ENCODE assay signal across 35 mouse cellular contexts in the genomic region with DNA sequence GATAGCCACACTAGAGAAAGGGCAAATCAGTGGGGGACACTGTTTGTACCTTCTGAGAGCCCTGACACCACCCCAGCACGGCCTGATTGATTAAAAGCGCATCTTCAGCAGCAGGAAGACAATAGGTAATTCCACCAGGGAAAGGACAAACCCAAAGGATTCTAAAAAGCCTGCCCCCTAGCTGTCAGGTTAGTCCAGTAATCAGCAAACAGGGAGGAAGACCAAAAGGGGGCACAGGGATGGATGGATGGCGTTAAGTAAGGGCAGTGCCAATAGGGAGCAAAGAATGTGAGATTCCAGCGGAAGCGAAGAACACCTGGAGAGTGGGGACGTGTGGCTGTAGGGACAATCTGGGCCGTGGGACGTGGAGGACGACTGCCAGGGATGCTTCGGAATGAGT. TPM values are rescaled to one million over a fixed set of nuclear protein-coding genes. Genes with fewer than 3 reads are reported as not detected.
DNase-seq lines count a peak whose midpoint lies in the region; ATAC-seq and TF ChIP-seq lines count a peak whose summit lies in the region.
"Had no signal": no experiment of that assay in that cellular context is flagged by ENCODE, and none has a peak within 500 bp of the region (broad histone marks: within the 10 kb centered on the region; RNA-seq: fewer than 3 reads in every experiment).

No protein-coding gene starts in this region.

- peak; percentile 30 for TF ChIP-seq CTCF in heart, adult 2 months (IDR thresholded peaks at IDR 0.05)
- 0 out of 2 replicates have a peak, but pooled peaks have one; percentile 9 for TF ChIP-seq CTCF in liver, adult 2 months (IDR thresholded peaks at IDR 0.05; ENCODE audit: low read depth, low read length)
- peak; percentile 6; the same call in 1 of the 2 replicates for TF ChIP-seq CTCF in brain, embryonic 14.5 days (IDR thresholded peaks at IDR 0.05; ENCODE audit: borderline replicate concordance, extremely low read depth, insufficient read depth, insufficient read length)

- no peak for ATAC-seq in heart, embryonic 12.5 days (ENCODE audit: insufficient number of reproducible peaks, low FRiP score)
- ATAC-seq in liver, embryonic 12.5 days: no peak
- ATAC-seq in forebrain, embryonic 14.5 days: no peak
- ATAC-seq: CD4-positive, CD25-positive, alpha-beta regulatory T cell, adult 4 months; hindbrain, postnatal 0 days; Patski had no signal

- intact Hi-C loops in heart, adult 2 months (cut with DNase I): no loop called here

- TF ChIP-seq EP300 in heart, adult 2 months (IDR thresholded peaks at IDR 0.05; ENCODE audit: insufficient read depth, low read depth, low read length): no peak

- H3K9ac ChIP-seq in heart, adult 2 months (ENCODE audit: low read depth, low read length): no peak overlapping the region
- H3K9ac ChIP-seq in heart, embryonic 12.5 days: no peak overlapping the region
- H3K9ac ChIP-seq in liver, adult 2 months (ENCODE audit: low read depth, low read length): no peak overlapping the region
- no peak overlapping the region for H3K9ac ChIP-seq in liver, embryonic 12.5 days
- no peak overlapping the region for H3K9ac ChIP-seq in forebrain, embryonic 14.5 days (ENCODE audit: low read length)
- H3K9ac ChIP-seq: embryonic facial prominence, embryonic 13.5 days; forebrain, embryonic 12.5 days; liver, embryonic 13.5 days had no signal

- H3K4me2 ChIP-seq in heart, embryonic 12.5 days: no peak overlapping the region
- H3K4me2 ChIP-seq in liver, embryonic 12.5 days: no peak overlapping the region
- H3K4me2 ChIP-seq in forebrain, embryonic 14.5 days (ENCODE audit: low read length): no peak overlapping the region
- H3K4me2 ChIP-seq: embryonic facial prominence, embryonic 13.5 days; forebrain, embryonic 12.5 days; heart, embryonic 11.5 days; liver, embryonic 13.5 days; midbrain, embryonic 11.5 days had no signal

- H3K27ac ChIP-seq in heart, adult 2 months: no peak overlapping the region
- no peak overlapping the region for H3K27ac ChIP-seq in heart, embryonic 12.5 days (ENCODE audit: poor library complexity, severe bottlenecking)
- H3K27ac ChIP-seq in liver, adult 2 months (replicated peaks; ENCODE audit: insufficient read depth, low read depth, low read length): no peak overlapping the region
- no peak overlapping the region for H3K27ac ChIP-seq in liver, embryonic 12.5 days
- no peak overlapping the region for H3K27ac ChIP-seq in forebrain, embryonic 14.5 days (ENCODE audit: low read depth, low read length)
- H3K27ac ChIP-seq: embryonic facial prominence, embryonic 13.5 days; forebrain, embryonic 12.5 days; gastrocnemius, adult 2 months; hindbrain, postnatal 0 days; liver, embryonic 13.5 days had no signal

- H3K4me3 ChIP-seq in heart, adult 2 months: no peak overlapping the region
- no peak overlapping the region for H3K4me3 ChIP-seq in heart, embryonic 12.5 days
- H3K4me3 ChIP-seq in liver, adult 2 months (ENCODE audit: insufficient read depth, low read depth, low read length): no peak overlapping the region
- H3K4me3 ChIP-seq in liver, embryonic 12.5 days: no peak overlapping the region
- H3K4me3 ChIP-seq in forebrain, embryonic 14.5 days (ENCODE audit: low read depth, low read length): no peak overlapping the region
- H3K4me3 ChIP-seq: embryonic facial prominence, embryonic 13.5 days; erythroblast, embryonic 14.5 days; forebrain, embryonic 12.5 days; gastrocnemius, adult 2 months; liver, embryonic 13.5 days had no signal

- no peak for DNase-seq in heart, adult 2 months
- no peak for DNase-seq in liver, adult 2 months (ENCODE audit: extremely low read depth, low read depth, low spot score)
- peak; percentile 14 for DNase-seq in A20 (ENCODE audit: low read depth, low spot score)
- DNase-seq in brain, embryonic 14.5 days (ENCODE audit: low read depth): no peak
- no peak for DNase-seq in forebrain, embryonic 14.5 days (ENCODE audit: low spot score)
- DNase-seq: adrenal gland, postnatal 10 days; cerebellum, adult 2 months; cerebellum, postnatal 36 days; embryo, embryonic 11 days; gastrocnemius, adult 2 months; heart, postnatal 14 days; kidney, adult 11 months; kidney, postnatal 10 days; left cerebral cortex, postnatal 4 days; liver, embryonic 13.5 days; thymus, adult 2 months; thymus, postnatal 4 days had no signal

- WGBS in heart, adult 2 months: 58% methylated on average over 10 of the region's 10 CpGs
- 52% methylated on average over 10 of the region's 10 CpGs for WGBS in heart, embryonic 12.5 days
- 73% methylated on average over 10 of the region's 10 CpGs for WGBS in liver, adult 2 months
- 46% methylated on average over 10 of the region's 10 CpGs for WGBS in liver, embryonic 12.5 days (ENCODE audit: insufficient replicate concordance)
- 66% methylated on average over 10 of the region's 10 CpGs for WGBS in forebrain, embryonic 14.5 days

- 0 out of 2 replicates have a peak, but pooled peaks cover 6% of the 10 kb centered on the region for H3K9me3 ChIP-seq in heart, embryonic 12.5 days (replicated peaks)
- H3K9me3 ChIP-seq in liver, embryonic 12.5 days (replicated peaks): no peaks in the 10 kb centered on the region
- no peaks in the 10 kb centered on the region for H3K9me3 ChIP-seq in forebrain, embryonic 14.5 days (replicated peaks; ENCODE audit: control insufficient read depth, low read length)
- H3K9me3 ChIP-seq: embryonic facial prominence, embryonic 13.5 days; G1E; liver, embryonic 13.5 days had no signal

- H3K79me2 ChIP-seq in heart, adult 2 months (replicated peaks; ENCODE audit: control insufficient read depth, insufficient read depth, low read length): no peaks in the 10 kb centered on the region
- H3K79me2 ChIP-seq in liver, adult 2 months (ENCODE audit: control insufficient read depth, insufficient read depth, low read length): no peaks in the 10 kb centered on the region

- H3K36me3 ChIP-seq in heart, adult 2 months (ENCODE audit: control insufficient read depth, insufficient read depth, low read length): no peaks in the 10 kb centered on the region
- no peaks in the 10 kb centered on the region for H3K36me3 ChIP-seq in heart, embryonic 12.5 days
- no peaks in the 10 kb centered on the region for H3K36me3 ChIP-seq in liver, adult 2 months (ENCODE audit: control insufficient read depth, insufficient read depth, low read length)
- no peaks in the 10 kb centered on the region for H3K36me3 ChIP-seq in liver, embryonic 12.5 days
- H3K36me3 ChIP-seq in forebrain, embryonic 14.5 days (ENCODE audit: control insufficient read depth, insufficient read depth, low read length): no peaks in the 10 kb centered on the region
- H3K36me3 ChIP-seq: embryonic facial prominence, embryonic 13.5 days; forebrain, embryonic 12.5 days; G1E; liver, embryonic 13.5 days had no signal

- TF ChIP-seq POLR2A in heart, adult 2 months (IDR thresholded peaks at IDR 0.05; ENCODE audit: insufficient read depth, low read depth, low read length): no peak
- no peak for TF ChIP-seq POLR2A in liver, adult 2 months (IDR thresholded peaks at IDR 0.05; ENCODE audit: extremely low read depth, insufficient read depth, low read length)
- no peak for TF ChIP-seq POLR2A in brain, embryonic 14.5 days (IDR thresholded peaks at IDR 0.05; ENCODE audit: borderline replicate concordance, extremely low read depth, insufficient read depth, insufficient read length, poor library complexity, severe bottlenecking)

- H3K4me1 ChIP-seq in heart, adult 2 months (ENCODE audit: control insufficient read depth, insufficient read depth, low read length): no peaks in the 10 kb centered on the region
- H3K4me1 ChIP-seq in heart, embryonic 12.5 days (replicated peaks): no peaks in the 10 kb centered on the region
- H3K4me1 ChIP-seq in liver, adult 2 months (ENCODE audit: control insufficient read depth, insufficient read depth, low read length): no peaks in the 10 kb centered on the region
- H3K4me1 ChIP-seq in liver, embryonic 12.5 days: no peaks in the 10 kb centered on the region
- no peaks in the 10 kb centered on the region for H3K4me1 ChIP-seq in forebrain, embryonic 14.5 days (ENCODE audit: control insufficient read depth, insufficient read depth, low read length)
- H3K4me1 ChIP-seq: embryonic facial prominence, embryonic 13.5 days; forebrain, embryonic 12.5 days; liver, embryonic 13.5 days had no signal

- peaks cover 1% of the 10 kb centered on the region; the same call in 1 of the 2 replicates for H3K27me3 ChIP-seq in heart, adult 2 months (ENCODE audit: control insufficient read depth, insufficient read depth, low read length)
- peaks cover 8% of the 10 kb centered on the region; the same call in 1 of the 2 replicates for H3K27me3 ChIP-seq in heart, embryonic 12.5 days (replicated peaks)
- no peaks in the 10 kb centered on the region for H3K27me3 ChIP-seq in liver, adult 2 months (ENCODE audit: control insufficient read depth, insufficient read depth, low read length)
- H3K27me3 ChIP-seq in liver, embryonic 12.5 days (replicated peaks): peaks cover 19% of the 10 kb centered on the region; the same call in 1 of the 2 replicates
- no peaks in the 10 kb centered on the region for H3K27me3 ChIP-seq in forebrain, embryonic 14.5 days (replicated peaks; ENCODE audit: control insufficient read depth, insufficient read depth, low read length)
- H3K27me3 ChIP-seq: forebrain, embryonic 12.5 days; liver, embryonic 13.5 days; Patski had no signal

RNA-seq across cellular contexts. Expression of a gene that starts 3.7 kb away (rescaled TPM):
- not detected for total RNA-seq in heart, adult 2 months (2021)
- 0.29 and 0.44 TPM in 2 replicates for polyA plus RNA-seq in heart, adult 2 months (2012; rRNA removed)
- not detected in 2 replicates for polyA plus RNA-seq in heart, embryonic 12.5 days (2016; fragmentation: Nextera tagmentation; extraction: Ambion mirVana)
- 0.09 TPM in 1 of 2 replicates, not detected in the other for total RNA-seq in liver, adult 2 months (2014; rRNA removed)
- polyA plus RNA-seq in liver, adult 2 months (2012; rRNA removed): not detected in 2 replicates
- polyA plus RNA-seq in liver, embryonic 12.5 days (2016; fragmentation: Nextera tagmentation; extraction: Ambion mirVana): not detected in 2 replicates
- not detected in 2 replicates for polyA plus RNA-seq in brain, embryonic 14.5 days (2012; rRNA removed)
- not detected in 2 replicates for polyA plus RNA-seq in forebrain, embryonic 14.5 days (2014; fragmentation: Nextera tagmentation; extraction: Ambion mirVana)
- total RNA-seq: G1E; gastrocnemius, adult 2 months; heart, postnatal 14 days; hindbrain, postnatal 0 days; left cerebral cortex, adult 18-20 months; left cerebral cortex, postnatal 4 days; megakaryocyte progenitor cell, adult 5-6 weeks; midbrain, postnatal 0 days had no signal
- polyA plus RNA-seq: CD4-positive, CD25-positive, alpha-beta regulatory T cell, adult 4 months; cerebellum, adult 2 months; embryonic facial prominence, embryonic 13.5 days; erythroblast, embryonic 14.5 days; forebrain, embryonic 12.5 days; G1E; heart, embryonic 11.5 days; hindbrain, embryonic 11.5 days; hindbrain, postnatal 0 days; liver, embryonic 13.5 days; lung, embryonic 16.5 days; midbrain, embryonic 11.5 days; midbrain, postnatal 0 days; neural tube, embryonic 14.5 days; Patski; stomach, embryonic 14.5 days had no signal

RNA-seq across cellular contexts. Expression of a gene that starts 18.6 kb away (rescaled TPM):
- total RNA-seq in heart, adult 2 months (2021): 10 to 100 TPM in 1 of 2 experiments, 1 to 10 TPM in 1; 8.0 to 12.8 TPM
- polyA plus RNA-seq in heart, adult 2 months (2012; rRNA removed): 53.4 and 69.1 TPM in 2 replicates
- 7.2 and 8.1 TPM in 2 replicates for polyA plus RNA-seq in heart, embryonic 12.5 days (2016; fragmentation: Nextera tagmentation; extraction: Ambion mirVana)
- 253 and 308 TPM in 2 replicates for total RNA-seq in liver, adult 2 months (2014; rRNA removed)
- polyA plus RNA-seq in liver, adult 2 months (2012; rRNA removed): 357 and 830 TPM in 2 replicates
- polyA plus RNA-seq in liver, embryonic 12.5 days (2016; fragmentation: Nextera tagmentation; extraction: Ambion mirVana): 32.8 and 33.9 TPM in 2 replicates
- 7.7 and 9.2 TPM in 2 replicates for polyA plus RNA-seq in brain, embryonic 14.5 days (2012; rRNA removed)
- polyA plus RNA-seq in forebrain, embryonic 14.5 days (2014; fragmentation: Nextera tagmentation; extraction: Ambion mirVana): 4.1 and 6.0 TPM in 2 replicates

RNA-seq across cellular contexts. Expression of a gene that starts 20.3 kb away (rescaled TPM):
- 10 to 100 TPM; 15.8 to 16.8 TPM for total RNA-seq in heart, adult 2 months (2021)
- 52.1 and 58.5 TPM in 2 replicates for polyA plus RNA-seq in heart, adult 2 months (2012; rRNA removed)
- 3.9 and 4.2 TPM in 2 replicates for polyA plus RNA-seq in heart, embryonic 12.5 days (2016; fragmentation: Nextera tagmentation; extraction: Ambion mirVana)
- total RNA-seq in liver, adult 2 months (2014; rRNA removed): 458 and 622 TPM in 2 replicates
- polyA plus RNA-seq in liver, adult 2 months (2012; rRNA removed): 1,012 and 1,223 TPM in 2 replicates
- polyA plus RNA-seq in liver, embryonic 12.5 days (2016; fragmentation: Nextera tagmentation; extraction: Ambion mirVana): 38.4 and 38.5 TPM in 2 replicates
- 11.5 and 13.4 TPM in 2 replicates for polyA plus RNA-seq in brain, embryonic 14.5 days (2012; rRNA removed)
- polyA plus RNA-seq in forebrain, embryonic 14.5 days (2014; fragmentation: Nextera tagmentation; extraction: Ambion mirVana): 11.5 and 13.0 TPM in 2 replicates

RNA-seq across cellular contexts. Expression of a gene that starts 37.4 kb away (rescaled TPM):
- total RNA-seq in heart, adult 2 months (2021): 1 to 10 TPM; 2.9 to 5.7 TPM
- polyA plus RNA-seq in heart, adult 2 months (2012; rRNA removed): 7.1 and 9.0 TPM in 2 replicates
- 2.7 and 3.2 TPM in 2 replicates for polyA plus RNA-seq in heart, embryonic 12.5 days (2016; fragmentation: Nextera tagmentation; extraction: Ambion mirVana)
- total RNA-seq in liver, adult 2 months (2014; rRNA removed): 126 and 181 TPM in 2 replicates
- 198 and 213 TPM in 2 replicates for polyA plus RNA-seq in liver, adult 2 months (2012; rRNA removed)
- 5.9 and 6.7 TPM in 2 replicates for polyA plus RNA-seq in liver, embryonic 12.5 days (2016; fragmentation: Nextera tagmentation; extraction: Ambion mirVana)
- polyA plus RNA-seq in brain, embryonic 14.5 days (2012; rRNA removed): 1.1 TPM in 2 replicates
- polyA plus RNA-seq in forebrain, embryonic 14.5 days (2014; fragmentation: Nextera tagmentation; extraction: Ambion mirVana): 0.67 and 1.2 TPM in 2 replicates
- polyA plus RNA-seq: erythroblast, embryonic 14.5 days; neural tube, embryonic 14.5 days had no signal

RNA-seq across cellular contexts. Expression of a gene that starts 37.9 kb away (rescaled TPM):
- total RNA-seq in heart, adult 2 months (2021): not detected
- not detected in 2 replicates for polyA plus RNA-seq in heart, adult 2 months (2012; rRNA removed)
- polyA plus RNA-seq in heart, embryonic 12.5 days (2016; fragmentation: Nextera tagmentation; extraction: Ambion mirVana): not detected in 2 replicates
- not detected in 2 replicates for total RNA-seq in liver, adult 2 months (2014; rRNA removed)
- 0.37 and 0.80 TPM in 2 replicates for polyA plus RNA-seq in liver, adult 2 months (2012; rRNA removed)
- 0.19 TPM in 1 of 2 replicates, not detected in the other for polyA plus RNA-seq in liver, embryonic 12.5 days (2016; fragmentation: Nextera tagmentation; extraction: Ambion mirVana)
- not detected in 2 replicates for polyA plus RNA-seq in brain, embryonic 14.5 days (2012; rRNA removed)
- polyA plus RNA-seq in forebrain, embryonic 14.5 days (2014; fragmentation: Nextera tagmentation; extraction: Ambion mirVana): 0.34 TPM in 1 of 2 replicates, not detected in the other
- total RNA-seq: adrenal gland, postnatal 10 days; G1E; gastrocnemius, adult 2 months; heart, postnatal 14 days; hindbrain, postnatal 0 days; left cerebral cortex, adult 18-20 months; left cerebral cortex, postnatal 4 days; megakaryocyte progenitor cell, adult 5-6 weeks; midbrain, postnatal 0 days had no signal
- polyA plus RNA-seq: CD4-positive, CD25-positive, alpha-beta regulatory T cell, adult 4 months; cerebellum, adult 2 months; embryonic facial prominence, embryonic 13.5 days; erythroblast, embryonic 14.5 days; forebrain, embryonic 12.5 days; G1E; heart, embryonic 11.5 days; hindbrain, embryonic 11.5 days; hindbrain, postnatal 0 days; liver, embryonic 13.5 days; midbrain, embryonic 11.5 days; midbrain, postnatal 0 days; neural tube, embryonic 14.5 days; Patski; stomach, embryonic 14.5 days; thymus, adult 2 months had no signal

Comparison
In these comparisons a context has a peak if more than half of its experiments do, and no peak if none do; other contexts are left out.
1. RNA of a gene that starts 20.3 kb away (polyA plus RNA-seq): 1,012 to 1,223 TPM in liver, adult 2 months; 52.1 to 58.5 TPM in heart, adult 2 months, 38.4 to 38.5 TPM in liver, embryonic 12.5 days, 11.5 to 13.0 TPM in forebrain, embryonic 14.5 days, 11.5 to 13.4 TPM in brain, embryonic 14.5 days and 3.9 to 4.2 TPM in heart, embryonic 12.5 days; every median in the first group is over 10 times any median in the second.
2. Peak in every context shown above with its lines, with median percentiles within 50 percentile points of each other: CTCF ChIP-seq.